Mouse (Mus musculus) subcutaneous adipose tissue, adult 2 months (tissue): ENCODE data around the gene Ttc36. TPM values are rescaled to one million over a fixed set of nuclear protein-coding genes. Genes with fewer than 3 reads are reported as not detected.

Experiments used
- polyA plus RNA-seq: library from polyadenylated mRNA; depleted of rRNA; stranded (reverse); fragments of >200 nt; gene quantifications from 2 replicates; pipeline ENCODE4 v1.2.3, GENCODE M21; 2012; ENCODE audit warnings: low replicate concordance; rRNA removed

Ttc36 gene
- polyA plus RNA-seq = 1.4 and 3.2 TPM in 2 replicates

DNA sequence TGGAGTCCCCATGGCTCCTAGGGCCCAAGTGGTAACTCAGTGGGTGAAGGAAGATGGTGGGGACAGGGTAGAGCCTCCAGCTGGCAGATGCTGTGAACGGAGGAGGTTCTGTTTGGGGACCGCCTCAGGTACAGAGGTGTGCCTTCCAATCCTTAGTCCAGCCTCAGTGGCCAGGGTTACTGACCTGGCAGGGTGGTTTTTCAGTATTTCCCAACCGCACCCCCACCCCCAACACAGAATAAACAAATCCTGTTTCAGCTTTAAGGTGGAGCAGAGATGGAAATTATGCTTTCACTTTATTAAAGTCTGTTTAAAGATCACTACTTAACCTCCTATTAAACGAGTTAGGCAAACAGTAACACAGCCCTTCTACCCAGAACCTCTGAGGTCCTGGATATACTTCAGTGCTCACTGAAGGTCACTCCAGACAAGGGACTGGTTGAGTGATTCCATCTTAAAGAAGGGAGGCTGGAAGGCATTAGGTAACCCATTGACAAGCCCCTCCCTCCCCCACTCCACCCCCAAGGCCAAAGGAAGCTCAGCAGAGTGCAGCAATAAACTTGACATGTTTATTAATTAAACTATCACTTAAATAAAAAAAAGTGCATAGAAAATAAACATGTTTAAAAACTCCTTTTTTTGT is at the start of gene Ttc36:
TSS of gene Ttc36 (minus strand) at position 265 of the 643 bp plus-strand sequence.

DNA sequence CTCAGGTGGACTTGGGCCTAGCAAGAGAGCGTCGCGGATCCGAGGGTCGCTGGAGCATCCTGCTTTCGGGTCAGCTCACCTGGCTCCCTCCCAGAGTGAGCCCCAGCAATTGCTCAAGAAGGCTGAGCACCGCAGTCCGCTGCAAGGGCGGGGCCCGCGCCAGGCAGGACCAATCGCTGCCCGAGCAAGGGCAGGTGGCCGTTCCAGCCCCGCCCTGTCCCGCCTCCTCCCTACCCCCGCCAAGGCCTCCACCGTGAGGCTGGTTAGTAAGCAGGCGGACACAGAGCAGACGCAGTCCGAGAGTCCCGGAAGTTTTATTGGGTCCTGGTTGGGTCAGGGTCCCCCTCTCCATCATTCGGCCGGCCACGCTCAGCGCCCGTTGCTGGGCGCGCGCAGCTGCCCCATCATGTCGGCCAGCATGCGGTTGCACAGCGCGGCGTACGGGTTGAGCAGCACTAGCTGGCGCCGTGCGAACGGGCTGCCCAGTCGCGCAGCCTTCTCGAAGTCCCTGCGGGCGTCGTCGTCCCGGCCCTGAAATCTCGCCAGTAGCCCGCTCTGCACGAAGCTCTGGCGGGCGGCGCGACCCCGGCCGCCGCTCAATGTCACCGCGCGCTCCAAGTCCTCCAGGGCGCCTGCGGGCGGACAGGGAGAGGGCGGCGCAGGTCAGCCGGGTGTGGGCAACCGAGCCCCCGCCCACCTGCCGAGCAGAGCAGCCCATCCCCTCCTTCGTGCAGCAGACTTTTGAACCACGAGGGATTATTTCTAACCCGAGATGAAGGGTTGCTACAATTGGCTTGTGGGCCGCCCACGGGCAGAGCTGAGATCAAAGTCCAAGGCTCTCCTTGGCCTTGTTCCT is 3.5 kb downstream of the Ttc36 start, which contains the start of gene Tmem25:
TSS of gene Tmem25 (minus strand) at position 206 of the 856 bp plus-strand sequence.

DNA sequence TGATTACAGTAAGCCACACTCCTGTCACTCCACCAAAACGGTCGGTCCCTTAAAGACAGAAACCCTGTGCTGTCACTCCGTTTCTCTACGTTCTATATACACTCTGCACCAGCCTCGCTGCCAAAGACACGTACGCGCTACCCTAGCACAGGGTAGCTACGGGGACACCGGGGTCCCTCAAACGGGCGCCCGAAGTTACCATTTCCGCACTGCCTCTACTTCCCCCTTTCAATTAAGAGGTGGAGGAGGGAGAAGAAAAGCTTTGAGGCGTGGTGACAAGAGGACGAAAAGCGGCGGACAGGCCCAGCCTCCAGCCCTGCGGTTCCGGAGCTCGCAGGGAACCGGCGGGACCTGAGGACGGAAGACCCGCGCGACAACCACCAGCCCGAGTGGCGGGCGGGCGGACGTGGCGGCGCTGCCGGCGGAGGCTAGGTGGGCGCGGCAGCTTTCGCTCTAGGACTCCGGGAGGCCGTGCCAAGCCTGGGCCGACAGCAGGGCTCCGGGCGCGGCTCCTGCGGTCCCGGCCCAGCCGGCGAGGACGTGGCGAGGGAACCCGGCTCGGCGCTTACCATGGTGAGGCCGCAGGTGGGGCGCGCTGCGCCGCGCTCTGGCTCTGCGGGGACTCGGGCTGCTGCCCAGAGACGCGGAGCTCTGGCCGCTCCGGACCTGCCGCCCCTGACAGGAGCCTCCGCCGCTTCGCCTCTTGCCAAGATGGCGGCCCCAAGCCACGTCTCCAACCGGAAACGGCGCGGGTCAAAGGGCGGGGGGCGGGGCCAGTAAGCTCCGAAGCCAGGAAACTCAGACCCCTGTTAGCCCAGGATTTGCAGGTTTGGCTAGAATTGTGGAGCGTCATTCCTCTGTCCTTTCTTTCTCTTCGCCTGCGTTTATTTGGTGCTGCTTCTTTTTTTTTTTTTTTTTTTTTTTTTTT is 35.5 kb downstream of the Ttc36 start, which contains the start of the genes Arcn1 and Ift46:
TSS of gene Arcn1 (minus strand) at position 745 of the 928 bp plus-strand sequence.
TSS of gene Ift46 (plus strand) at position 808 of the 928 bp plus-strand sequence.

Other genes with a start within 250 kb of the Ttc36 start
- gene Cxcr5, start 241.2 kb downstream of the Ttc36 start, polyA plus RNA-seq = 0.24 and 0.46 TPM in 2 replicates
- gene Ddx6, start 198.2 kb downstream of the Ttc36 start, polyA plus RNA-seq = 24.7 and 33.1 TPM in 2 replicates
- gene Treh, start 129.8 kb downstream of the Ttc36 start, polyA plus RNA-seq = not detected in 2 replicates
- gene Phldb1, start 67.9 kb downstream of the Ttc36 start, polyA plus RNA-seq = 126 and 202 TPM in 2 replicates
- gene Arcn1, start 35.2 kb downstream of the Ttc36 start, polyA plus RNA-seq = 53.1 and 68.4 TPM in 2 replicates
- 60.9 and 74.9 TPM in 2 replicates for gene Ift46, start 35.2 kb downstream of the Ttc36 start, polyA plus RNA-seq
- 1.0 and 4.3 TPM in 2 replicates for gene Tmem25, start 3.8 kb downstream of the Ttc36 start, polyA plus RNA-seq
- 13.3 and 29.7 TPM in 2 replicates for gene Kmt2a, start 78.2 kb upstream of the Ttc36 start, polyA plus RNA-seq
- gene Atp5l, start 117.7 kb upstream of the Ttc36 start, polyA plus RNA-seq = 364 and 507 TPM in 2 replicates
- 17.3 and 19.1 TPM in 2 replicates for gene Ube4a, start 162.5 kb upstream of the Ttc36 start, polyA plus RNA-seq
- gene Cd3g, start 177.4 kb upstream of the Ttc36 start, polyA plus RNA-seq = 0.43 and 0.90 TPM in 2 replicates
- gene Cd3d, start 178.7 kb upstream of the Ttc36 start, polyA plus RNA-seq = 0.46 and 0.60 TPM in 2 replicates
- gene Cd3e, start 206.6 kb upstream of the Ttc36 start, polyA plus RNA-seq = 1.0 and 1.3 TPM in 2 replicates
- gene Mpzl2, start 236.7 kb upstream of the Ttc36 start, polyA plus RNA-seq = 3.0 and 11.0 TPM in 2 replicates